Mouse (Mus musculus): ENCODE data around the gene Emilin1. TPM values are rescaled to one million over a fixed set of nuclear protein-coding genes. Genes with fewer than 3 reads are reported as not detected.

Gene Emilin1
- polyA plus RNA-seq, 1 experiment from 2014 or later, result 183 TPM

DNA sequence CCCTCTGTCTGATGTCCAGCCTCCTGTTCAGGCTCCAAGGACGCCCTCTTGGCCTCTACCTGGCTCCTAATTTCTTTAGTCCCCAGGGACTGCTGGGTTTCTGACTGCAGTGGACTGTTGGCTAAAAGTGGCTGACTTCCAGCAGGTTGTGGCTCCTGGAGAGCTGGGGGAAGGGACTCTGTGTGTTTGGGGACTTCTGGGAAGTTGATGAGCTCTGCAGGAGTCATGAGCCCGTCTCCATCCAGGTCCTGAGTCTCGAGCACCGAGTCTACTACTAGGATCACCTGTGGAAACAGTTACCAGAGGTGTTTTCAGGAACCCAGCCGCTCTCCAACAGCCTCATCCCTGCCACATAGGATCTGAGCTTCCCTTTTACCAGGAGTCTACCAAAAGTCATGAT is 20.5 kb downstream of the Emilin1 start:
- H3K4me2 ChIP-seq (replicated peaks), result no peak overlapping the region
- no peak overlapping the region for H3K4me3 ChIP-seq (replicated peaks)
- no peak overlapping the region for H3K9ac ChIP-seq
- ATAC-seq, result no peak
- no peaks in the 10 kb centered on the region for H3K27me3 ChIP-seq (replicated peaks)
- no peaks in the 10 kb centered on the region for H3K9me3 ChIP-seq
- H3K4me1 ChIP-seq (replicated peaks), result no peaks in the 10 kb centered on the region
- no peaks in the 10 kb centered on the region for H3K36me3 ChIP-seq
- no peak overlapping the region for H3K27ac ChIP-seq
- WGBS, result 65% methylated on average over 5 of the region's 5 CpGs

- Histone ChIP-seq H3K4me2 (replicated peaks) (no peak overlapping the region), H3K4me3 (replicated peaks) (no peak overlapping the region)
- WGBS, result 89% methylated on average over 5 of the region's 5 CpGs
Measured at GRCm38 (mm10) chr5:30934725-30935461, 21.7 kb downstream of the Emilin1 start.

DNA sequence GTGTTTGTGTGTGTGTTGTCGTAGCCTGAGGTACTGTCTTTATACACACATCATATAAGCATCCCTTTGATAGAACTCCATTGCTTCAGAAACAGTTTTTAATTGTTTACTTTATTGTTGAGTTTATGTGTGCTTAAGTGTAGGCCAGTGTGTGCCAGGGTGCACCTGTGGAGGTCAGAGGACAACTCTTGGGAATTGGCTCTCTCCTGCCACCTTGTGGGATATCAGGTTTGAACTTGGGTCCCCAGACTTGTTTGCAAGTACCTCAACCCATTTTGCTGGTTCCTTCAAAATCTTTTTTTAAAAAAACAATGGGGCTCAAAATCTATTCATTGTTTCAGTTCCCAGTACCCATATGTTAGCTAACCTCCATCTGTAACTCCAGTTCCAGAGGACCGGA is 29.8 kb downstream of the Emilin1 start:
- no peaks in the 10 kb centered on the region for H3K36me3 ChIP-seq
- ATAC-seq, result no peak
- H3K4me2 ChIP-seq (replicated peaks), result no peak overlapping the region
- no peak overlapping the region for H3K4me3 ChIP-seq (replicated peaks)
- H3K9ac ChIP-seq, result no peak overlapping the region
- no peaks in the 10 kb centered on the region for H3K27me3 ChIP-seq (replicated peaks)
- H3K27ac ChIP-seq, result no peak overlapping the region
- 96% methylated on average over 2 of the region's 2 CpGs for WGBS
- no peaks in the 10 kb centered on the region for H3K9me3 ChIP-seq
- H3K4me1 ChIP-seq (replicated peaks), result peaks cover 7% of the 10 kb centered on the region; the same call in 1 of the 2 replicates

More at GRCm38 (mm10) chr5:30934725-30935461, 21.7 kb downstream of the Emilin1 start:
- no peaks in the 10 kb centered on the region for H3K9me3 ChIP-seq
- no peaks in the 10 kb centered on the region for H3K4me1 ChIP-seq (replicated peaks)
- ATAC-seq, result no peak
- H3K27ac ChIP-seq, result no peak overlapping the region
- no peaks in the 10 kb centered on the region for H3K36me3 ChIP-seq
- H3K9ac ChIP-seq, result no peak overlapping the region; the same call in 1 of the 2 replicates
- no peaks in the 10 kb centered on the region for H3K27me3 ChIP-seq (replicated peaks)

DNA sequence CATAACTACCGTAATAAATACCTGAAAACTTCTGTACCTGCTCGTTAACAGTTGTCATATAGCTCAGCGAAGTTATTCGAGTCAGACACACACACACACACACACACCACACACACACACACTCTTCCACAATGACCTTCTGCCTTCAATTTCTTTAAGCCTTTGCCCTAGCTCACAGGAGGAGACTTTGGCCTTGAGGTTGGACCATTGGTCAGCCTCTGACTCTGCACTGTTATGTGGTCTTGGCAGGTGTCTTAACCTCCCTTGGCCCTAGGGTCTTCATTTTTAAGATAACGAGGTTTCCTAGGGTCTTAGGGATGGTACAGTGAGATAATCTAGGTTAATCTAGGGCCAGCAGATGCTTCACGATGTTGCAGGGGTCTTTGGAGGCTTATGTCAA is 31.1 kb downstream of the Emilin1 start:
- Histone ChIP-seq H3K27ac (no peak overlapping the region), H3K4me1 (replicated peaks) (peaks cover 13% of the 10 kb centered on the region), H3K4me3 (replicated peaks) (0 out of 2 replicates have a peak overlapping the region, but pooled peaks have one; percentile 48), H3K36me3 (no peaks in the 10 kb centered on the region), H3K9me3 (no peaks in the 10 kb centered on the region), H3K27me3 (replicated peaks) (no peaks in the 10 kb centered on the region), H3K9ac (no peak overlapping the region), H3K4me2 (replicated peaks) (peak overlapping the region; percentile 90; the same call in 1 of the 2 replicates)
- no peak for ATAC-seq
- WGBS, result 88% methylated on average over 6 of the region's 6 CpGs

DNA sequence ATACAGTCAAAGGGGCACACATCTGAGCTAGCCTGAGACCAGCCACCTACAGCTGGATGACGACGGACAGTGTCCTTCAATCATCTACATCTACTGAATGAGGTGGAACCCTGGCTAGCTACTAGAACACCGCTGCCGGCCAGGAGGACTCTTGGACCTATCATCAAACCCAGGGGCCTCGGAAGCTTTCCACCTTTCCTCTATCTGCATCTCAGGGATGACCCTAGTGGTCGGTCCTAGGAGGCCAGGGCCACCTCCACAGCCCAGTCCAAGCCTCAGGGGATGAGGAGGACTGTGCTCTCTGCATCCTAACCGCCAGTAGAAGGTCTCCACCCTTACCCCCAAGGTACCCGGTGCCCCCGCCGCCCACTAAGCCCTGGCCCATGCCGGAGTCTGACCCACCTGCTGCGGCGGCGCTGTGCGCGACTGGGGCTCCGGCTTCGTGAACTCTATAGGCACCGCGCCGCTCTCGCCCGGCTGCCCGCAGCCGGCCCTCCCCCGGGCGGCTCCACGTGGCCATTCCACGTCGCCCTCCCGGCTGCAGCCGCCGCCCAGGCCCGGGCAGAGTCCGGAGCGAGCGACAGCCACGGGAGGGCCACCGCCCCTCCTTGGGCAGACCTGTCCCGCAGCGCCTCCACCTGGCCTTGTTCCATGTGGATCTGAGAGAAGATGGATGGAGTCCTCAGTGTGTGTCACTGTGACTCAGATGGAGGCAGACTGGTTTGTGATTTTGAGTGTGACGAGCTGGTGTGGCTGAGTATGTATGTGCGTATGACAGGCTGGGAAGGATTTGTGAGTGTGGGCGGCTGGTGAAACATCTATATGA is 32.0 kb downstream of the Emilin1 start, which contains the start of gene Cgref1:
Gene Cgref1, minus strand, starts transcription at position 636 of the 826 bp plus-strand sequence.
- Histone ChIP-seq H3K4me3 (replicated peaks) (peak within 1 kb of the TSS; percentile 48), H3K4me1 (replicated peaks) (peaks cover 15% of the 10 kb centered on the region), H3K9me3 (no peaks in the 10 kb centered on the region), H3K27me3 (replicated peaks) (no peaks in the 10 kb centered on the region), H3K9ac (peak within 1 kb of the TSS; percentile 43), H3K4me2 (replicated peaks) (peak within 1 kb of the TSS; percentile 90), H3K27ac (no peak within 1 kb of the TSS), H3K36me3 (no peaks in the 10 kb centered on the region)
- 6% methylated on average over 44 of the region's 44 CpGs for WGBS
- peak; percentile 77 for ATAC-seq

DNA sequence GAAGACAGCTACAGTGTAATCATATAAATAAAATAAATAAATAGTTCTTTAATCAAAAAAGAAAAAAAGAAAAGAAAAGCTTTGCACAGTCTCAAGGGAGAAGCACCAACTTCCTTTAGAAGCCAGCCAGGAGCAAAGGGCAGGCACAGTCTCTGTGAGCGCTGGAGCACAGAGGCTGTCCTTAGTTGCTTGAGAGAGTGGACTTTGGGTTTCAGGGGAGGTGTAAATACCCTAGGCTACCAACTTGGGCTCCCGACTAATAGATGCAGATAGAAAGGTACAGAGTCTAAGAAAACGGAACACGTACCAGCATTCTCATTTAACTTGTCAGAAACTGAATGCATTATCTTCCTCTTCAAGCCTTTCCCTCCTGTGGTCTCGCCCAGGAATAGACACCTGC is 35.4 kb downstream of the Emilin1 start:
- Histone ChIP-seq H3K9me3 (no peaks in the 10 kb centered on the region), H3K36me3 (peaks cover 2% of the 10 kb centered on the region; the same call in 1 of the 2 replicates), H3K4me3 (replicated peaks) (no peak overlapping the region), H3K4me2 (replicated peaks) (peak overlapping the region; percentile 88; the same call in 1 of the 2 replicates), H3K4me1 (replicated peaks) (peaks cover 15% of the 10 kb centered on the region), H3K27ac (peak overlapping the region; percentile 69), H3K9ac (no peak overlapping the region), H3K27me3 (replicated peaks) (no peaks in the 10 kb centered on the region)
- WGBS, result 69% methylated on average over 5 of the region's 5 CpGs
- peak; percentile 49 for ATAC-seq

DNA sequence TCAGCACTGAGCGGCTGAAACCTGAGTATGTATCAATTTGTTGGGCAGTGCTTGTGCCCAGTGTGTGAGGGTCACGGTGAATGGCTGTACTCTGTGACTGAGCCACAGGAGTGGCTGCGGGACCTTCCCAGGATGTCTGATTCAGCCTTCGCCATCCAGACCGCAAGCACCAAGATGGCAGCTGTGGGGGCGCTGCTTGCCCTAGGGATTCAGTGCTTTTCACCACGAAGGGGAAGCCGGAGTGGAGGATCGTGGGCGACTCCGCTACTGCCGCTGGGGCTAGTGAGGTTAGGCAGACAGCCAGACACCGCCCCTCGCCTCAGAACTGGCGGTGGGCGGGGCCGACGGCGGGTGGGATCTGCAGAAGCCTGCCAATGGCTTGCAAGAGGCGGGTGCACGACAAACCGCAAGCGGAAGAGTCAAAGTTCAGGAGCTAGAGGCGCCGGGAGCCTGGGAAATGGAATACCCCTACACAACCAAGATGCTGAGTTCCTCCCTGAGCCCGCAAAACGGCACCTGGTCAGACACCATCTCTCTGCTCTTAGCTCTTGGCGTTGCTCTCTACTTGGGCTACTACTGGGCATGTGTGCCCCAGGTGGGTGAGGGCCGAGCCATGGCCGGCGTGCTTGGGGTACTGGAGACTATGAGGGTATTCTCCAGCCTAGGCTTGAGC is 36.6 kb downstream of the Emilin1 start:
- under 1% methylated on average over 31 of the region's 31 CpGs for WGBS
- peak overlapping the region; percentile 62 for H3K4me3 ChIP-seq (replicated peaks)
- H3K9ac ChIP-seq, result peak overlapping the region; percentile 56
- no peaks in the 10 kb centered on the region for H3K27me3 ChIP-seq (replicated peaks)
- peak overlapping the region; percentile 88 for H3K4me2 ChIP-seq (replicated peaks)
- H3K36me3 ChIP-seq, result peaks cover 14% of the 10 kb centered on the region
- peak overlapping the region; percentile 82 for H3K27ac ChIP-seq
- peaks cover 14% of the 10 kb centered on the region for H3K4me1 ChIP-seq (replicated peaks)
- no peaks in the 10 kb centered on the region for H3K9me3 ChIP-seq
- ATAC-seq, result peak; percentile 89

- Histone ChIP-seq H3K27me3 (replicated peaks) (no peaks in the 10 kb centered on the region), H3K27ac (peak overlapping the region; percentile 82; the same call in 1 of the 2 replicates), H3K9me3 (no peaks in the 10 kb centered on the region), H3K4me3 (replicated peaks) (peak overlapping the region; percentile 62), H3K4me2 (replicated peaks) (peak overlapping the region; percentile 88), H3K36me3 (peaks cover 20% of the 10 kb centered on the region), H3K9ac (peak overlapping the region; percentile 56), H3K4me1 (replicated peaks) (peaks cover 8% of the 10 kb centered on the region)
- WGBS, result 59% methylated on average over 4 of the region's 4 CpGs
- ATAC-seq, result 0 out of 2 replicates have a peak, but pooled peaks have one; percentile 0
Measured at GRCm38 (mm10) chr5:30950451-30950850, 37.2 kb downstream of the Emilin1 start.

DNA sequence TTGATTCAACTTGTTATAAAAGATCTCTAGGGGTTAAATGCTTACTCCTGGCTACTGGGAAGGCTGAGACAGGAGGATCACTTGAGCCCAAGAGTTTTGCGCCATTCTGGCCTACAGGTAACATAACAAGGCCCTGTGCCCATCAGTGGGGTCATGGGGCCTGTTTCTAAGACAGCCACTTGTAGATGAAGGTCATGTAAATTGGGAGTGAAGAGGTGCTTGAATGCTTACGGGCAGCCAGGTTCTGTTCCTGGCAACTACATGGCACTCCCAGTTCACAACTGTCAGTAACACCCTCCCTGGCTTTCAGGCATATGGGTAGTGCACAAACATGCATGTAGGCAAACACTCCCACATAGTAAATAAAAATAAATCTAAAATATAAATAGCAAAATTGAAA is 37.7 kb downstream of the Emilin1 start:
- Histone ChIP-seq H3K4me2 (replicated peaks) (peak overlapping the region; percentile 88; the same call in 1 of the 2 replicates), H3K27me3 (replicated peaks) (no peaks in the 10 kb centered on the region), H3K27ac (no peak overlapping the region), H3K4me3 (replicated peaks) (no peak overlapping the region), H3K9ac (no peak overlapping the region), H3K4me1 (replicated peaks) (peaks cover 7% of the 10 kb centered on the region), H3K9me3 (no peaks in the 10 kb centered on the region), H3K36me3 (peaks cover 25% of the 10 kb centered on the region)
- no peak for ATAC-seq
- 90% methylated on average over 2 of the region's 2 CpGs for WGBS

- peaks cover 27% of the 10 kb centered on the region for H3K36me3 ChIP-seq
- peaks cover 7% of the 10 kb centered on the region for H3K4me1 ChIP-seq (replicated peaks)
- H3K4me2 ChIP-seq (replicated peaks), result no peak overlapping the region
- no peak overlapping the region for H3K4me3 ChIP-seq (replicated peaks)
- H3K27me3 ChIP-seq (replicated peaks), result no peaks in the 10 kb centered on the region
- 84% methylated on average over 6 of the region's 6 CpGs for WGBS
- no peaks in the 10 kb centered on the region for H3K9me3 ChIP-seq
- ATAC-seq, result no peak
- H3K27ac ChIP-seq, result 0 out of 2 replicates have a peak overlapping the region, but pooled peaks have one; percentile 19
- H3K9ac ChIP-seq, result no peak overlapping the region
Measured at GRCm38 (mm10) chr5:30951706-30952105, 38.5 kb downstream of the Emilin1 start.

GRCm38 (mm10) chr5:30952551-30952950 is 39.3 kb downstream of the Emilin1 start:
- Histone ChIP-seq H3K4me3 (replicated peaks) (no peak overlapping the region), H3K9me3 (no peaks in the 10 kb centered on the region), H3K27me3 (replicated peaks) (no peaks in the 10 kb centered on the region), H3K4me1 (replicated peaks) (peaks cover 8% of the 10 kb centered on the region), H3K27ac (no peak overlapping the region), H3K36me3 (peaks cover 27% of the 10 kb centered on the region), H3K9ac (no peak overlapping the region), H3K4me2 (replicated peaks) (no peak overlapping the region)
- WGBS, result 84% methylated on average over 5 of the region's 5 CpGs
- no peak for ATAC-seq

GRCm38 (mm10) chr5:30954065-30954464 is 40.9 kb downstream of the Emilin1 start:
- Histone ChIP-seq H3K4me3 (replicated peaks) (no peak overlapping the region), H3K27ac (no peak overlapping the region), H3K4me1 (replicated peaks) (peaks cover 20% of the 10 kb centered on the region), H3K27me3 (replicated peaks) (no peaks in the 10 kb centered on the region), H3K9ac (no peak overlapping the region), H3K9me3 (no peaks in the 10 kb centered on the region), H3K4me2 (replicated peaks) (no peak overlapping the region), H3K36me3 (peaks cover 33% of the 10 kb centered on the region)
- 95% methylated on average over 6 of the region's 6 CpGs for WGBS
- no peak for ATAC-seq
